Mouse (Mus musculus) kidney, embryonic 14.5 days (tissue): ENCODE measurements at regions not wholly inside any gene's neighbourhood (a gene's known extent, or its start where the extent isn't known, plus 50 kb on each side); places are given as distances from the start of the nearest gene placed in this dataset.

Experiments
- ATAC-seq: fragments of 200-750 bp; cut with Nextera tagmentation; 2 replicates; pipeline ENCODE4 v1.8.0; 2017; ENCODE audit warnings: moderate number of reproducible peaks, mild to moderate bottlenecking, moderate TSS enrichment, moderate library complexity; ENCODE audit not compliant: low FRiP score, low TSS enrichment
- H3K27ac ChIP-seq: fragments of 300-500 bp; sonication (generic); 2 replicates; pipeline ENCODE4 v1.5.1; 2014; ENCODE audit warnings: low read depth, mild to moderate bottlenecking, low read length, moderate library complexity, mixed read lengths
- H3K27me3 ChIP-seq: fragments of 300-500 bp; sonication (generic); 2 replicates; pipeline ENCODE4 v1.6.1; 2014; ENCODE audit warnings: mild to moderate bottlenecking, low read length; ENCODE audit not compliant: control insufficient read depth, insufficient read depth
- H3K36me3 ChIP-seq: fragments of 300-500 bp; sonication (generic); 2 replicates; pipeline ENCODE4 v1.6.1; 2014; ENCODE audit warnings: low read length, mixed read lengths; ENCODE audit not compliant: control insufficient read depth, insufficient read depth
- H3K4me1 ChIP-seq: fragments of 300-500 bp; sonication (generic); 2 replicates; pipeline ENCODE4 v1.6.1; 2014; ENCODE audit warnings: low read length, mixed read lengths; ENCODE audit not compliant: control insufficient read depth, insufficient read depth
- H3K4me2 ChIP-seq: fragments of 300-500 bp; sonication (generic); replicated peaks from 2 replicates; pipeline ENCODE4 v1.6.1; 2014; ENCODE audit warnings: low read depth, mild to moderate bottlenecking, low read length
- H3K4me3 ChIP-seq: fragments of 300-500 bp; sonication (generic); 2 replicates; pipeline ENCODE4 v1.5.1; 2014; ENCODE audit warnings: mild to moderate bottlenecking, low read length
- H3K9ac ChIP-seq: fragments of 300-500 bp; sonication (generic); 2 replicates; pipeline ENCODE4 v1.6.1; 2014; ENCODE audit warnings: low read depth, mild to moderate bottlenecking, low read length, moderate library complexity
- H3K9me3 ChIP-seq: fragments of 300-500 bp; sonication (generic); 2 replicates; pipeline ENCODE4 v1.6.1; 2016; ENCODE audit warnings: low read length; ENCODE audit not compliant: control insufficient read depth
- WGBS: fragments of 180-500 bp; shearing (Covaris S2); extraction: QIAGEN DNeasy Blood & Tissue Kit; methylation state at CpG from one replicate; pipeline ENCODE4 v1.1.7; 2014; 5-methylcytosine and 5-hydroxymethylcytosine counted together

DNA sequence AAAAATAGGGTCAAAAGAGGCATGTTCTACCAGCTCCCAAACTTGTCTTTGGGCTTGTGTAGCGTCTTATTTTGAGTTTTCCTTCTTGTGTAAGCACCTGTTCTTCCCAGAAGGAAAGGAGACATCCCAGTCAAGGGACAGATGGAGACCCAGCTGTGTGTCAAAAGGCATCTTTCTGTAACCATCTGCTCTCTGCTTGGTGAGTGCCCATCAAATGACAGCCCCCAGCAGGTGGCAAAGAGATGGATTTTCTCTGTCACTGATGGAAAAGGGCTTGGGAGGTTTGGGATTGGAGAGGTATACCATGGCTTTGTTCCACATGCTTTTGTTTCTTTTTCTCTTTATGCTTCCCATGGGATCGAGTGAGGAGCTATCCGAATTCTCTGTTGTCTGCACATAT is 249.1 kb downstream of the Olfm4 start:
- no peak overlapping the region for H3K4me2 ChIP-seq
- ATAC-seq, result no peak
- H3K27me3 ChIP-seq, result no peaks in the 10 kb centered on the region
- no peaks in the 10 kb centered on the region for H3K9me3 ChIP-seq
- H3K27ac ChIP-seq, result no peak overlapping the region
- WGBS, result 82% methylated on average over 3 of the region's 3 CpGs
- no peaks in the 10 kb centered on the region for H3K36me3 ChIP-seq
- no peak overlapping the region for H3K9ac ChIP-seq
- H3K4me3 ChIP-seq, result no peak overlapping the region
- H3K4me1 ChIP-seq, result no peaks in the 10 kb centered on the region

DNA sequence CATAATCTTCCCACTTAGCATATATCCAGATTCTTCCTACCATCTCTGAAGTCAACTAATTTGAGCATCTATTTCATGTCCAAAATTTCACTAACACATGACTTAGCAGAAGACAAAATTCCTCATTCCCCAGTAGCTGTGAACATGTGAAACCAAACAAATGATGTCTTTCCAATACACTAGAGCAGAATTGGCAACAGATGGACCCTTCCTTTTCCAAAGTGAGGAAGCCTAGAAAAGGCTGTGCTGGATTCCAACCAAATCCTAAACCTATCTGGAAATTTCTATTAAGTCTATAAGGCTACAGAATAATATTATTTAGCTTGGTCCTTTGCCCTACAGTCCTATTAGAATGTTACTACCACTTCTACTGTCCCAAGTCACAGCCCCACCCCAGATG is 253.3 kb downstream of the Olfm4 start:
- no peak overlapping the region for H3K27ac ChIP-seq
- no peaks in the 10 kb centered on the region for H3K4me1 ChIP-seq
- no peaks in the 10 kb centered on the region for H3K27me3 ChIP-seq
- no peaks in the 10 kb centered on the region for H3K9me3 ChIP-seq
- no peaks in the 10 kb centered on the region for H3K36me3 ChIP-seq
- ATAC-seq, result no peak
- no peak overlapping the region for H3K4me3 ChIP-seq
- H3K4me2 ChIP-seq, result no peak overlapping the region
- H3K9ac ChIP-seq, result no peak overlapping the region

DNA sequence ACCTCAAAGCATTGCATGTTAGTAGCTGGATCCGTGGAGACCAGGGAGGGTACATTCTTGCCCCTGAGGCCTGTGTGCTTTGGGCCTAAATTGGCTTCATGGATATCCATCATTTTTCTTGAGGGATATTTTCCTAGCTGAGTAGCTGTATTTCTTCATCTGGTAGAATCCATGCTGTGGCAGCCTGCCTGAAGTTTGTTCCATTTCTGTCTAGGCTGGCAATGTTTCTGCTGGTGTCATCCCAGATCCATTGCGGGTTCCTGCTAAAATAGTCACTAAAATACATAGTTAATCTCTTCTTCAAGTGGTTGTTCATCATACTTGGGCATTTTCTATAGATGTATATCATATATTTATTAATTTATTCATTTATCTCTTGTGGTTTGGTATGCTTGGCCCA is 253.7 kb downstream of the Olfm4 start:
- H3K27ac ChIP-seq, result no peak overlapping the region
- H3K9ac ChIP-seq, result no peak overlapping the region
- H3K9me3 ChIP-seq, result no peaks in the 10 kb centered on the region
- no peaks in the 10 kb centered on the region for H3K4me1 ChIP-seq
- H3K27me3 ChIP-seq, result no peaks in the 10 kb centered on the region
- no peaks in the 10 kb centered on the region for H3K36me3 ChIP-seq
- ATAC-seq, result no peak
- H3K4me2 ChIP-seq, result no peak overlapping the region
- 82% methylated on average over 2 of the region's 2 CpGs for WGBS
- no peak overlapping the region for H3K4me3 ChIP-seq

DNA sequence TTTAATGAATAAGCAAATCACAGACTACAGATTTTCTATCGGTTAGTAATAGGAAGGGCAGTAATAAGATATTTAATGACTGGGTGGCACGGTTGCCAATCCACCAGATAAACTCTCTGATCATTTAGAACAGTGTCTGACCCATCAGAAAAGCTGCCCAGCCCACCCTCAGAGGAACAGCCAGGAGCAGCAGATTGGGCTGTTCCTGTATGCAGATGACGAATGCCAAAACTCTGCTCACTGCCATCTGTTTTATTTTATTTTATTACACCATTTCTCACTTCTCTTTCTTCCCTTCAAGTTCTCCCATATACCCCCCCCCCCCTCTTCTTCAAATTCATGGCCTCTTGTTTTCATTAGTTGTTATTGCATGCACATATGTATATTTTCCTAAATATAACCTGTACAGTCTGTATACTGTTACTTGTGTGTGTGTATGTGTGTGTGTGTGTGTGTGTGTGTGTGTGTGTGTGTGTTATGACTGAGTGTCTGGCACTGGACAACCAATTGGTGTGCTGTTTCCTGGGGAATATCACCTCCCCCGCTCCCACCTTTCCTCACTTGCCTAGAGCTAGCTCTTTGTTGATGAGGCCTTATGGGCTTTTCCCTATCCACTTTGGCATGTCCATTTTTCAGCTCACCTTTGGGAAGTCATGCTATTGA is 260.9 kb downstream of the Olfm4 start:
- WGBS, result 84% methylated on average over 4 of the region's 4 CpGs

DNA sequence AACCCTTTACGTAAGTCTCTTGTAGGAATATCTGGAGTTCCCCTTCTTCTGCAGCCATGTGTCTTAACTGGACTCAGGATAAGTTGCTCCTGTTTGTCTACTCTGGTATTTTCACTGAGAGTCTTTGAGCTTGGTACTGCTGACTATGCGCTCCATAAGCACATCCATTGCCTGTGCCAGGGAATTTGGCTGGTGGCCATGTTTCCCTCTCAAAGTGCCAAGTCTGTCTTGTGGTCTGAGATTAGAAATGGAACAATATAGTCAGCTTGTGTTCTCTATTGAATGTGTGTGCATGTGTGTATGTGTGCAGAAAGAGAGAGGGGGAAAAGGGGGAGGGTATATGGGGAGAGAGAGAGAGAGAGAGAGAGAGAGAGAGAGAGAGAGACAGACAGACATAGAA is 263.7 kb downstream of the Olfm4 start:
- Histone ChIP-seq H3K4me1 (no peaks in the 10 kb centered on the region), H3K4me3 (no peak overlapping the region), H3K9ac (no peak overlapping the region), H3K27ac (no peak overlapping the region), H3K27me3 (no peaks in the 10 kb centered on the region), H3K4me2 (no peak overlapping the region), H3K9me3 (no peaks in the 10 kb centered on the region), H3K36me3 (no peaks in the 10 kb centered on the region)
- 94% methylated on average over 2 of the region's 2 CpGs for WGBS
- no peak for ATAC-seq

More for the DNA sequence above, 260.9 kb downstream of the Olfm4 start:
- no peaks in the 10 kb centered on the region for H3K27me3 ChIP-seq
- ATAC-seq, result no peak
- no peaks in the 10 kb centered on the region for H3K4me1 ChIP-seq
- H3K27ac ChIP-seq, result no peak overlapping the region
- H3K4me3 ChIP-seq, result no peak overlapping the region
- no peaks in the 10 kb centered on the region for H3K9me3 ChIP-seq
- H3K36me3 ChIP-seq, result no peaks in the 10 kb centered on the region
- no peak overlapping the region for H3K4me2 ChIP-seq
- no peak overlapping the region for H3K9ac ChIP-seq

DNA sequence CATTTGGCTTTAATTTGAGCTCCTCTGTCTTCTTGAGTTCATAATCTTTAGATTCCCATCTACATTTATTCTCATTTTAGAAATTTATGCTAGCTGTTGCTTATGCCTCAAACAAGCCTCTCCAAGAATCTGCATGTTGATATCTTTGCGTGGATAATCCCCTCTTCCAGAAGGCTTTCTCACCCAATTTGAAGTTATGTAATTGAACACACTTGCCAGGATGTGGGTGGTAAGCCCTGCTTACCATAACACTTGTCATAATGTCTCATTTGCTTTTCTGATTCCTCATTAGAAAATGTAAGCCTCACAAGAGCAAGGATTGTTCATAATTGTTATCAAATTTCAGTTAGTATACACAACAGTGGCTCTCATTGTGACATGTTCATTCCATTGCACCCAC is 266.0 kb downstream of the Olfm4 start:
- H3K36me3 ChIP-seq, result no peaks in the 10 kb centered on the region
- no peak overlapping the region for H3K9ac ChIP-seq
- no peak overlapping the region for H3K27ac ChIP-seq
- WGBS, result 94% methylated on average over 1 of the region's 1 CpGs
- no peaks in the 10 kb centered on the region for H3K27me3 ChIP-seq
- no peaks in the 10 kb centered on the region for H3K4me1 ChIP-seq
- ATAC-seq, result no peak
- no peak overlapping the region for H3K4me3 ChIP-seq
- no peak overlapping the region for H3K4me2 ChIP-seq
- no peaks in the 10 kb centered on the region for H3K9me3 ChIP-seq

DNA sequence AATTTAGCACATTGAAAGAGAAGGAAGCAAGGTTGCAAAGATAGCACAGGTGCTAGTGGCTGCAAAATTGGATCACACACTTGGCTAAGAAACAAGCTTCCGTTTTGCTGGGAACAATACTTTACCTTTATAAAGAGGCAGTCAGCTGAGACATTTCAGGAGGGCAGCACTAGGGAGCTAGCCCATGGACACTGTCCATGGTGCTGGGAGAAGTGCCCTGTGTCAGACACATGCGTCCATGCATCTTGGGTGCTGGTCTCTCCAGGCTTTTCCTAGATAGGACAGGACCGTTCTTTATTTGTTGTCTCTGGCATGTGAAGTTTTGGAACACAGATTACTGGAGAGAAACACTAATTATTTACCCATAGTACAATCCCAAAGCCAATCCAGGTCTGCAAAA is 273.2 kb downstream of the Olfm4 start:
- Histone ChIP-seq H3K9ac (no peak overlapping the region), H3K4me3 (no peak overlapping the region), H3K4me1 (no peaks in the 10 kb centered on the region), H3K36me3 (no peaks in the 10 kb centered on the region), H3K27me3 (no peaks in the 10 kb centered on the region), H3K27ac (no peak overlapping the region), H3K4me2 (no peak overlapping the region), H3K9me3 (no peaks in the 10 kb centered on the region)
- WGBS, result 40% methylated on average over 3 of the region's 3 CpGs
- peak; percentile 69; the same call in 1 of the 2 replicates for ATAC-seq

DNA sequence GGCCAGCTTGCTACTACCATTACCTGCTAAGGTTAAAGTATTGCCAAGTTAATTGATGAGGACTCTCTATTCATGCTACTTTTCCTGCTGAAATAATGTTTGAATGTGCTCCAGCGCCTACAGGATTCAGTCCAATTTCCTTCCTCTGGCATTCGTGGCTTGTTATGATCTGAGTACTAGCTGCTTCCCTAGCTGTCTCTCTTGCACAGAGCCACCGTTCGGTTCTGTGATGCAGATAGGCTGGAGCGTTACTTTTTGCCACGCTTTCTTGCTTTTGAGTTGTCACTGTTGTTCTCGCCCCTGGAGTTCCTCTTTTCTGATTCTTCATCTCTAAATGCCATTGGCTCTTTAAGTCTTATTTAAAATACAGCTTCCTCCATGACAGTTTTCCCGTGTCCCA is 279.3 kb downstream of the Olfm4 start:
- WGBS, result 82% methylated on average over 8 of the region's 8 CpGs
- no peaks in the 10 kb centered on the region for H3K4me1 ChIP-seq
- no peak overlapping the region for H3K4me3 ChIP-seq
- H3K9me3 ChIP-seq, result no peaks in the 10 kb centered on the region
- H3K9ac ChIP-seq, result no peak overlapping the region
- no peak for ATAC-seq
- H3K27me3 ChIP-seq, result no peaks in the 10 kb centered on the region
- no peak overlapping the region for H3K4me2 ChIP-seq
- H3K36me3 ChIP-seq, result no peaks in the 10 kb centered on the region
- H3K27ac ChIP-seq, result no peak overlapping the region

DNA sequence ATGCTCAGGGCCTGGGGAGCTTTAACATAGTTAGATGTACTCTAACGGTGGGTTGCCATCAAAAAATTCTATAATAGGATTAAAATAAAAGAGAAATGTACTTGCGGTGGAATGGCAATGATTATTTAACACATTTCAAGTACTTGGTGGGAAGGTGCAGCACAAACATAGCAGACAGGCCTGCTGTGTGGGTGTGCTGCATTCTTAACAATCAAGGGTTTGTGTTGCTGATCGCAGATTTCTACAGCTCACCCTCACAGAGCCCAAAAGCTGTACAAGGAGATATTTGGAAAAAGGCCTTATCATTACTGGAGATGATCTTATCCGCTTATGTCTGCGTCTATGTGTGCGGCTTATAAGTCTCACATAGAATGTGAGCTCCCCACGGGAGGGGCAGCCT is 281.2 kb downstream of the Olfm4 start:
- Histone ChIP-seq H3K4me2 (no peak overlapping the region), H3K27me3 (no peaks in the 10 kb centered on the region), H3K9ac (no peak overlapping the region), H3K4me3 (no peak overlapping the region), H3K36me3 (no peaks in the 10 kb centered on the region), H3K9me3 (no peaks in the 10 kb centered on the region), H3K4me1 (no peaks in the 10 kb centered on the region), H3K27ac (no peak overlapping the region)
- WGBS, result 89% methylated on average over 7 of the region's 7 CpGs
- ATAC-seq, result no peak
